Mouse (Mus musculus) thymus, adult 2 months (tissue): ENCODE results near the gene Gnb5.

Source experiments
- CTCF ChIP-seq: fragments of 200-500 bp; IDR thresholded peaks from 2 replicates; pipeline ENCODE4 v1.5.1; 2012; ENCODE audit warnings: mild to moderate bottlenecking, control low read depth, low read length, moderate library complexity, borderline replicate concordance; ENCODE audit not compliant: control insufficient read depth, poor library complexity, insufficient read depth; ENCODE audit errors: extremely low read depth
- POLR2A ChIP-seq: fragments of 200-500 bp; IDR thresholded peaks from 2 replicates; pipeline ENCODE4 v1.6.1; 2012; ENCODE audit warnings: mild to moderate bottlenecking, low read length, control low read depth, moderate library complexity; ENCODE audit not compliant: control insufficient read depth, poor library complexity, insufficient read depth; ENCODE audit errors: extremely low read depth

- TF ChIP-seq CTCF (no peak), POLR2A (no peak)
Observed at GRCm38 (mm10) chr9:75304286-75304685, 1.8 kb upstream of the Gnb5 start.
